ENCODE assay signal across 8 mouse cellular contexts in the genomic region with DNA sequence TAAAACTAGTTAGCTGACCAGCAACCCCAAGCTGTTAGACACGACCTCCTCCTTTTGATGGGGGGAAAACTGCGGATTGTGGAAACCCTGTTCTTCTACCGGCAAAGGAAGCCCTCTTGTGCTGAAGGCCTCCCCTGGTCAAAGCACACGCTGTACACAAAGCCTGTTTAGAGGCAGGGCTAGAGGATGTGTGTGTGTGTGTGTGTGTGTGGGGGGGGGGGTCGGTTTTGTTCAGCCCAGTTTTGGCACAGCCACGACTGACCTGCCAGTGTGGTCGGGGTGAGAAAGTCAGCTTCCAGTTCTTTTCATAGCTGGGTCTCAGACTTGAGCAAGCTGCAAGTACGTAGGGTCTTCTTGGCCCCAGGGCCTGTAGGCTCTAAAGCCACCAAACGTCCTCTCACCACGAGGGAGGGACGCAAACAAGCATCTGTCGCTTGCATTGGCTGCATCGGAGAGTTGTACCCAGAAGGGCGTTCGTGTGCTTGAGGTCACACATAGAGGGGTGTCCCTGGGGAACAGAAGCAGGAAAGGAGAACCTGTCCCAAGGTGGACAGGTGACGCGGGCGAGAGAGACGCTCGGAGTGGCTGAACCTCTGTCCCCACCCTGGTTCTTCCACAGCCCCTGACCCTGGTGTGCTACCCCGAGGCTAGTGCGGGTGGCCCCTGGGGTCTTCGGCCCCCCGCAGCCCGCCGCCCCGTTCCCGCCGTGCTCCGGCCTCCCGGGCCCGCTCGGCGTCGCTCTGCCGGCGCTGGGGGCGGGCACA. TPM values are rescaled to one million over a fixed set of nuclear protein-coding genes. Genes with fewer than 3 reads are reported as not detected.
DNase-seq lines count a peak whose midpoint lies in the region; ATAC-seq lines count a peak whose summit lies in the region.

No protein-coding gene starts in this region.

- ATAC-seq in frontal cortex, adult (ENCODE audit: low TSS enrichment), result peak; percentile 59
- peak; percentile 58 for ATAC-seq in embryonic facial prominence, embryonic 14.5 days (ENCODE audit: low read depth)
- peak; percentile 56 for ATAC-seq in heart, embryonic 15.5 days (replicated peaks; ENCODE audit: insufficient number of reproducible peaks, insufficient read depth, low FRiP score, low read depth)
- ATAC-seq in lung, embryonic 15.5 days (ENCODE audit: borderline replicate concordance, extremely low read depth, low FRiP score, low TSS enrichment), result peak; percentile 60
- ATAC-seq in neutrophil, adult 5-6 weeks (ENCODE audit: extremely low read depth, insufficient number of reproducible peaks, low FRiP score, poor library complexity, severe bottlenecking), result peak; percentile 85

- 3% methylated on average over 20 of the region's 38 CpGs for WGBS in embryonic facial prominence, embryonic 14.5 days
- WGBS in heart, embryonic 15.5 days, result 2% methylated on average over 35 of the region's 38 CpGs
- WGBS in lung, embryonic 15.5 days, result 3% methylated on average over 32 of the region's 38 CpGs

- no peaks in the 10 kb centered on the region for H3K9me3 ChIP-seq in embryonic facial prominence, embryonic 14.5 days (ENCODE audit: control insufficient read depth, low read length)
- H3K9me3 ChIP-seq in heart, embryonic 15.5 days (replicated peaks), result no peaks in the 10 kb centered on the region
- H3K9me3 ChIP-seq in lung, embryonic 15.5 days, result no peaks in the 10 kb centered on the region

- H3K4me3 ChIP-seq in embryonic facial prominence, embryonic 14.5 days (ENCODE audit: low read depth, low read length), result peak overlapping the region; percentile 89
- H3K4me3 ChIP-seq in heart, embryonic 15.5 days, result peak overlapping the region; percentile 97
- H3K4me3 ChIP-seq in lung, embryonic 15.5 days, result peak overlapping the region; percentile 65

- H3K27me3 ChIP-seq in embryonic facial prominence, embryonic 14.5 days (replicated peaks; ENCODE audit: control insufficient read depth, insufficient read depth, low read length), result no peaks in the 10 kb centered on the region
- H3K27me3 ChIP-seq in heart, embryonic 15.5 days, result no peaks in the 10 kb centered on the region
- no peaks in the 10 kb centered on the region for H3K27me3 ChIP-seq in lung, embryonic 15.5 days

- peak overlapping the region; percentile 95 for H3K9ac ChIP-seq in embryonic facial prominence, embryonic 14.5 days (ENCODE audit: low read depth, low read length)
- peak overlapping the region; percentile 97 for H3K9ac ChIP-seq in heart, embryonic 15.5 days
- peak overlapping the region; percentile 87 for H3K9ac ChIP-seq in lung, embryonic 15.5 days

- peak overlapping the region; percentile 94 for H3K27ac ChIP-seq in embryonic facial prominence, embryonic 14.5 days (replicated peaks; ENCODE audit: low read depth, low read length)
- peak overlapping the region; percentile 96 for H3K27ac ChIP-seq in heart, embryonic 15.5 days
- H3K27ac ChIP-seq in lung, embryonic 15.5 days, result peak overlapping the region; percentile 95

- peak overlapping the region; percentile 56 for H3K4me2 ChIP-seq in embryonic facial prominence, embryonic 14.5 days (ENCODE audit: low read depth, low read length)
- peak overlapping the region; percentile 87 for H3K4me2 ChIP-seq in heart, embryonic 15.5 days
- H3K4me2 ChIP-seq in lung, embryonic 15.5 days, result peak overlapping the region; percentile 86

- no peak for DNase-seq in frontal cortex, postnatal 10 days (ENCODE audit: low spot score in 2 of 2)
- peak; percentile 45 to 64 for DNase-seq in adrenal gland, postnatal 36 days
- peak; percentile 77 for DNase-seq in embryonic facial prominence, embryonic 14.5 days (ENCODE audit: low spot score)
- DNase-seq in kidney, postnatal 14 days, result peak; percentile 64

- H3K36me3 ChIP-seq in embryonic facial prominence, embryonic 14.5 days (ENCODE audit: control insufficient read depth, insufficient read depth, low read length), result peaks cover 17% of the 10 kb centered on the region
- H3K36me3 ChIP-seq in heart, embryonic 15.5 days, result peaks cover 5% of the 10 kb centered on the region; the same call in 1 of the 2 replicates
- H3K36me3 ChIP-seq in lung, embryonic 15.5 days, result peaks cover 4% of the 10 kb centered on the region; the same call in 1 of the 2 replicates

- peaks cover 9% of the 10 kb centered on the region for H3K4me1 ChIP-seq in embryonic facial prominence, embryonic 14.5 days (ENCODE audit: control insufficient read depth, insufficient read depth, low read length)
- peaks cover 16% of the 10 kb centered on the region for H3K4me1 ChIP-seq in heart, embryonic 15.5 days (replicated peaks)
- H3K4me1 ChIP-seq in lung, embryonic 15.5 days, result peaks cover 25% of the 10 kb centered on the region

RNA-seq across cellular contexts. Expression of gene Mta3, which starts 0.4 kb away (rescaled TPM):
- 10 to 100 TPM; 73.9 to 75.6 TPM for total RNA-seq in adrenal gland, postnatal 36 days (2021)
- 30.8 and 34.1 TPM in 2 replicates for polyA plus RNA-seq in embryonic facial prominence, embryonic 14.5 days (2014; fragmentation: Nextera tagmentation; extraction: Ambion mirVana)
- polyA plus RNA-seq in heart, embryonic 15.5 days (2015; fragmentation: Nextera tagmentation; extraction: Ambion mirVana), result 36.9 and 40.5 TPM in 2 replicates
- 47.7 and 51.5 TPM in 2 replicates for polyA plus RNA-seq in lung, embryonic 15.5 days (2015; fragmentation: Nextera tagmentation; extraction: Ambion mirVana)
- 89.0 and 99.7 TPM in 2 replicates for total RNA-seq in neutrophil, adult 5-6 weeks (2017)

Comparison
In these comparisons a context has a peak if more than half of its experiments do, and no peak if none do; other contexts are left out.
1. DNase-seq: peak in adrenal gland, postnatal 36 days (2 of 2), embryonic facial prominence, embryonic 14.5 days (single experiment) and kidney, postnatal 14 days (single experiment); none in frontal cortex, postnatal 10 days (0 of 2).
2. Peak in every context shown above with its lines, with median percentiles within 50 percentile points of each other: ATAC-seq, H3K27ac ChIP-seq, H3K4me2 ChIP-seq, H3K4me3 ChIP-seq and H3K9ac ChIP-seq.